Mouse (Mus musculus) frontal cortex, postnatal 25 days (tissue): ENCODE measurements around the gene E130114P18Rik.

Experiments used
- DNase-seq, 2 experiments: peaks; one replicate each; pipeline ENCODE4 v3.0.0; 2022; ENCODE audit warnings: low spot score in 2 of 2

E130114P18Rik gene

GRCm38 (mm10) chr4:97608134-97608533, 169.7 kb downstream of the E130114P18Rik start:
- no peak for DNase-seq

GRCm38 (mm10) chr4:97607169-97607568, 170.7 kb downstream of the E130114P18Rik start:
- DNase-seq, result no peak

GRCm38 (mm10) chr4:97606524-97606923, 171.4 kb downstream of the E130114P18Rik start:
- no peak for DNase-seq

GRCm38 (mm10) chr4:97602579-97602978, 175.3 kb downstream of the E130114P18Rik start:
- DNase-seq, result no peak

- no peak for DNase-seq
Observed at GRCm38 (mm10) chr4:97600875-97601835, 176.7 kb downstream of the E130114P18Rik start.

- no peak for DNase-seq
Observed at GRCm38 (mm10) chr4:97597443-97597842, 180.4 kb downstream of the E130114P18Rik start.

GRCm38 (mm10) chr4:97596348-97596747, 181.5 kb downstream of the E130114P18Rik start:
- DNase-seq, result no peak

GRCm38 (mm10) chr4:97593869-97594268, 184.0 kb downstream of the E130114P18Rik start:
- no peak for DNase-seq

GRCm38 (mm10) chr4:97589790-97590189, 188.1 kb downstream of the E130114P18Rik start:
- DNase-seq, result no peak

GRCm38 (mm10) chr4:97587412-97588010, 190.4 kb downstream of the E130114P18Rik start:
- no peak for DNase-seq

GRCm38 (mm10) chr4:97585170-97585569, 192.7 kb downstream of the E130114P18Rik start:
- DNase-seq, result no peak

- DNase-seq, result no peak
Observed at GRCm38 (mm10) chr4:97584445-97585130, 193.3 kb downstream of the E130114P18Rik start.

GRCm38 (mm10) chr4:97582796-97583430, 195.0 kb downstream of the E130114P18Rik start:
- no peak for DNase-seq

GRCm38 (mm10) chr4:97582064-97582415, 195.8 kb downstream of the E130114P18Rik start:
- DNase-seq, result no peak

GRCm38 (mm10) chr4:97581314-97582063, 196.4 kb downstream of the E130114P18Rik start:
- DNase-seq, result no peak

- DNase-seq, result no peak
Observed at GRCm38 (mm10) chr4:97580906-97581305, 197.0 kb downstream of the E130114P18Rik start.

- no peak for DNase-seq
Observed at GRCm38 (mm10) chr4:97578571-97579165, 199.2 kb downstream of the E130114P18Rik start.

GRCm38 (mm10) chr4:97577431-97577830, 200.4 kb downstream of the E130114P18Rik start:
- DNase-seq, result no peak

- DNase-seq, result peak in 1 of 2 experiments; percentile 33
Observed at GRCm38 (mm10) chr4:97575447-97575846, 202.4 kb downstream of the E130114P18Rik start.

- DNase-seq, result no peak
Observed at GRCm38 (mm10) chr4:97569320-97569719, 208.6 kb downstream of the E130114P18Rik start.

- DNase-seq, result no peak
Observed at GRCm38 (mm10) chr4:97564656-97565055, 213.2 kb downstream of the E130114P18Rik start.
